Mouse (Mus musculus): ENCODE results near the gene Olfr1338. TPM values are rescaled to one million over a fixed set of nuclear protein-coding genes. Genes with fewer than 3 reads are reported as not detected.

The Olfr1338 gene
- polyA plus RNA-seq (2017; shearing (Covaris generic)): not detected

DNA sequence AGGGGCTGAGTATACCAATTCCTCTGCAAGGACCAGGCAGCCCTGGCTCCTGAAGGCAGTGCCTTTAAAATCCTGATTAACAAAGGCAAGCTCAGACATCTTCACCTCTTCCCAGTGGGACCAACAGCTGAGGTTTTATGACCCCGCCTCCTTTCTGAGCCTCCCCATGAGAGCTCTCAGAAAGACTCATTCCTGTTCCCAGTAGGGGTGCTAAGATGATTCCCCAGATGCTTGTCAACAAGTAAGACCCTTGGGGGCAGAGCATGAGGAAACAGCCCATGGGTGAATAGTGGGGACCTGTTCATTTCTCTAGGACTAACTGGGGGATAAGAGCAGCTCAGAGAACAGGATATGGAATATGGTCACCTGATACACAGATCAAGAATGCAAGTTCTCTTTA, at the start of gene Olfr1338:
Olfr1338 (minus strand) TSS at position 101 of the 400 bp plus-strand sequence.

DNA sequence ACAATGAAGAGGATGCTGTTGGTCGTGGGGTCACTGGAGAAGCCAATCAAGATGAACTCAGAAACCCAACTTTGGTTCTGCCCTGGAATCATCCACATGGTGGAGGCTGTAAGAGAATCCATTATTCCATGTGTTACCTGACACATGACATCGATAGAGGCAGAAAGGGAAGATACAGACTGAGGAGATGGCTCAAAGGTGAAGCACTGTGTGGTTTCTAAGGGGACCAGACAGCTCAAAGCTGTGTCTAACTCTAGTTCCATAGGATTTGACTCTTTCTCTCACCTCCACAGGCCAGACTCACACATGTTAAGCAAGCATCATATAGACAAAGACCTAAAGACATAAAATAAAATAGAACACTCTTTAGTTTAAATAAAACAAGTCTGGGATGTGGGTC, 23.9 kb upstream of the Olfr1338 start, which contains the start of gene Olfr1337:
Olfr1337 (minus strand) TSS at position 101 of the 400 bp plus-strand sequence.

GRCm38 (mm10) chr4:118731875-118732274, 26.7 kb downstream of the Olfr1338 start, which contains the start of gene Olfr1339:
Gene Olfr1339 (plus strand): TSS chr4:118732175.

GRCm38 (mm10) chr4:118719838-118720237, 38.7 kb downstream of the Olfr1338 start, which contains the start of gene Olfr1340:
Gene Olfr1340 (plus strand): TSS chr4:118720138.

GRCm38 (mm10) chr4:118703223-118703622, 55.3 kb downstream of the Olfr1338 start, which contains the start of gene Olfr1341:
Gene Olfr1341 (plus strand): TSS chr4:118703523.

Other genes starting within 250 kb of the Olfr1338 start
- not detected for gene 2610528J11Rik, start 231.7 kb downstream of the Olfr1338 start, polyA plus RNA-seq (2017; shearing (Covaris generic))
- gene Tmem125, start 214.7 kb downstream of the Olfr1338 start, polyA plus RNA-seq (2017; shearing (Covaris generic)): not detected
- gene Cfap57, start 138.0 kb downstream of the Olfr1338 start, polyA plus RNA-seq (2017; shearing (Covaris generic)): not detected
- 120 TPM for gene Ebna1bp2, start 137.9 kb downstream of the Olfr1338 start, polyA plus RNA-seq (2017; shearing (Covaris generic))
- gene Olfr62, start 99.8 kb downstream of the Olfr1338 start, polyA plus RNA-seq (2017; shearing (Covaris generic)): not detected
- gene Olfr1342, start 66.0 kb downstream of the Olfr1338 start, polyA plus RNA-seq (2017; shearing (Covaris generic)): not detected
- gene Olfr1341, start 55.2 kb downstream of the Olfr1338 start, polyA plus RNA-seq (2017; shearing (Covaris generic)): 0.34 TPM
- gene Olfr1340, start 38.6 kb downstream of the Olfr1338 start, polyA plus RNA-seq (2017; shearing (Covaris generic)): 0.11 TPM
- gene Olfr1339, start 26.6 kb downstream of the Olfr1338 start, polyA plus RNA-seq (2017; shearing (Covaris generic)): not detected
- not detected for gene Olfr1337, start 23.8 kb upstream of the Olfr1338 start, polyA plus RNA-seq (2017; shearing (Covaris generic))
- not detected for gene Olfr1335, start 51.2 kb upstream of the Olfr1338 start, polyA plus RNA-seq (2017; shearing (Covaris generic))
- gene Olfr1333, start 77.5 kb upstream of the Olfr1338 start, polyA plus RNA-seq (2017; shearing (Covaris generic)): not detected
- 0.91 TPM for gene Olfr1331, start 105.9 kb upstream of the Olfr1338 start, polyA plus RNA-seq (2017; shearing (Covaris generic))
- gene Olfr1330, start 129.9 kb upstream of the Olfr1338 start, polyA plus RNA-seq (2017; shearing (Covaris generic)): 0.61 TPM
- not detected for gene Olfr1329, start 158.7 kb upstream of the Olfr1338 start, polyA plus RNA-seq (2017; shearing (Covaris generic))
- gene Olfr1328, start 179.9 kb upstream of the Olfr1338 start, polyA plus RNA-seq (2017; shearing (Covaris generic)): 0.15 TPM
- not detected for gene Lao1, start 202.8 kb upstream of the Olfr1338 start, polyA plus RNA-seq (2017; shearing (Covaris generic))